Mouse (Mus musculus) CH12.LX (cell line): ENCODE measurements around the gene Gm10972.
"Not testable (repeated sequence)": the region's sequence is repeated elsewhere in the genome, so short reads cannot be mapped to it uniquely, and the experiment has no call there.

Experiments used
- CTCF ChIP-seq, 2 experiments: IDR thresholded peaks in 1 of 2; conservative IDR thresholded peaks in 1 of 2; 2 replicates each; pipeline ENCODE4 v1.5.1; 2011 to 2012; ENCODE audit warnings: low read depth in 2 of 2, low read length in 2 of 2, improper control_type of control experiment in 1 of 2, inconsistent platforms in 1 of 2, mild to moderate bottlenecking in 1 of 2, moderate library complexity in 1 of 2
- EP300 ChIP-seq: IDR thresholded peaks from 2 replicates; pipeline ENCODE4 v1.6.1; 2011; ENCODE audit warnings: low read length, improper control_type of control experiment
- ETS1 ChIP-seq: conservative IDR thresholded peaks from 2 replicates; pipeline ENCODE4 v1.6.1; 2012; ENCODE audit warnings: low read depth, mild to moderate bottlenecking, inconsistent platforms, low read length, improper control_type of control experiment, moderate library complexity
- JUND ChIP-seq: conservative IDR thresholded peaks from 2 replicates; pipeline ENCODE4 v1.6.1; 2011; ENCODE audit warnings: low read depth, low read length, improper control_type of control experiment
- TBP ChIP-seq: conservative IDR thresholded peaks from 2 replicates; pipeline ENCODE4 v1.6.1; 2011; ENCODE audit warnings: low read depth, low read length, improper control_type of control experiment
- USF1 ChIP-seq: IDR thresholded peaks from 2 replicates; pipeline ENCODE4 v1.6.1; 2014; ENCODE audit warnings: low read depth, mild to moderate bottlenecking, inconsistent platforms, low read length, improper control_type of control experiment

- not testable (repeated sequence) for TF ChIP-seq TBP; CTCF (conservative IDR thresholded peaks at IDR 0.05 in 1 of 2, IDR thresholded peaks at IDR 0.05 in 1 of 2; ENCODE audit: low read depth in 2 of 2, low read length in 2 of 2); EP300; ETS1; USF1; JUND
These were observed 15.2 kb downstream of the Gm10972 start for GRCm38 (mm10) chr3:94657852-94658739.
